Mouse (Mus musculus): Measurements from ENCODE around the gene C2cd5. TPM values are rescaled to one million over a fixed set of nuclear protein-coding genes. Genes with fewer than 3 reads are reported as not detected.
"Not testable (repeated sequence)": the region's sequence is repeated elsewhere in the genome, so short reads cannot be mapped to it uniquely, and the experiment has no call there.

C2cd5 gene
- total RNA-seq (2021), result 10 to 100 TPM; 66.6 to 77.6 TPM
- long read RNA-seq, full-length matches to known transcripts, result 3 of 14 reads
- long read RNA-seq, partial matches to known transcripts, result 4 of 14 reads
- long read RNA-seq, other reads (novel, unspliced or antisense), result 7 of 14 reads

DNA sequence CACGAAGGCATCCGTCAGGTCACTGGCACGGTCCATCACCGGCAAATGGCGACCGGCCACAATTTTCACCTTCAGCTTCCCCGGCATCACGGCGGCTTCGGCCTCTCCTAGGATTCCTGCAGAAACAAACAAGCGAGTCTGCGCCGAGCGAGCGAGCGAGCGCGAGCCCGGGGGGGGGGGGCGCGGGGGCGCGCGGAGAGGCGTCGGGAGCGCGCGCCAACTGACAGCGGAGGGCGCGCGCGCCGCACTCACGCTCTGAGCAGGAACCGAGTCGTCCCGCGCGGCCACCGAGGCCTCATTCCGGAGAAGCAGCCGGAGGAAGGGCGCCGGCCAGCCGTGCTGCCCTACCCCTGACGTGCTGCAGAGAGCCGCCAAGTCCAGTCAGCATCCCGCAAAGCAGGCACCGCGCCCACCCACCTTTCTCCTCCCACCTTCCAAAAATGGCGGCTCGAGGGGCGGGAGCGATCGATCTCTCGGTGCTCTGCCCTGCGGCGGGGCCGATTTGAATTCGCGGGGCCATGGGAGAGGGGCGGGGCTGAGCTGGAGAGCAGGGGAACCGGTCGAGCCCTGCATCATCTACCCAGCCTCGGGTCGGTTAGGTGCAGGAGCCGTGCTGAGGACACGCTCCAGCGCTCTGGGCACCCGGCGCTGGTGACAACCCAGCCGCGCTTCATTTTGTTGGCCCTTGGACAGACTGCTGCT is at the start of gene C2cd5:
C2cd5 (minus strand) TSS at position 461 of the 702 bp plus-strand sequence.
- peak; percentile 98 to 99 for DNase-seq (ENCODE audit: low spot score in 2 of 2)

DNA sequence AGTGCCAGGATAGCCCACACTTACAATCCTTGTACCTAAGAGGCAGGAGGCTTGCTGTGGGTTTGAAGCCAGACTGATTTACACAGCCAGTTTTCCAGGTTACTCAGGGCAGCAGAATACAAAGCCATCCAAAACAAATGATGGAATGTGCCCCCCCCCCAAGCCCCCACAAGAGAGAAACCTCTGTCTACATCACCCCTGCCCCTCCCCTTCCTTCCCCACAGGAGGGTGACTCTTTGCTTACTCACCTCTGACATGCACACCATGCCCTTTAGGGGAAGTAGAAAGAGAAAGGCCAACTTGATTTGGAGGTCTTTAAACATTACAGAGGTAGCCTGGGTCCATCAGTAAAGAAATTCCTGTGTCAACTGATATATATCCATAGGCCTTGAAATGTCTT is 48.9 kb upstream of the C2cd5 start:
- DNase-seq (ENCODE audit: low spot score in 2 of 2), result no peak

DNA sequence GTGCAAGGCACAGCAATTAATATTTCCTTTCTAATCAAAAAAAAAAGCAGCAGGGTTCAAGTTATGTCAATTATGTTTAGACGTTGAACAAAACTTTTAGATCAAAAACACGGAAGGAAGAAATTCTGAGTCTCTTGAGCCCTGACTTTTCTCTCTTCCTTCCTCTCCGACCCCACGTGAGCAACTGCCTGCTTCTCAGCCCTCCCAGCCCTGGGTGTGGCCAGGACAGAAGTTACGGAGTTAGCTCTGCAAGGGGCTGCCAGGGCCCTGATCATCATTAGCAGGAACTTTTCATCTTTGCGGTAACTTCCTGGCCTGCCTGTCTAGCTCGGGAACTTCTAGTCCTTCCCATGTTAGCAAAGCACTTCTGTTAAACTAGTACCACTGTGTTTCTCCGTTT is 46.8 kb upstream of the C2cd5 start:
- no peak for DNase-seq (ENCODE audit: low spot score in 2 of 2)

DNA sequence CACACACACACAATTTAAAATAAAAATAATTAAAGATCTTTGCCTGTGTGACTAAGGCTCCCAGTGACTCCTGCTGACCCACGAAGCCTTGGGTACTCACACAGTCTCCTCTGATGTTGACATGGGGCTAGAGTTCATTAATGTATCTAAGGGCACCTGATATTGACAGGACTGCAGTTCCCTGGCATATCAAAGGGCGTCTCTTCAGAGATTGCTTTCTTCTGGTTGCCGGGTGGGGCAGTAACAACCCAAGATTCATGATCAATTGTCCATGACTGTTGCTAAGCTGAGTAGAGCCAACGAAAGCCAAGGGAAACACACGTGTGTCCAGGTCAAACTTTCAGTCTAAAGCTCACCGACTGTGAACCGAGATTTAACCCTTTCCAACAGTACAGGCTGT is 45.1 kb upstream of the C2cd5 start:
- no peak for DNase-seq (ENCODE audit: low spot score in 2 of 2)

DNA sequence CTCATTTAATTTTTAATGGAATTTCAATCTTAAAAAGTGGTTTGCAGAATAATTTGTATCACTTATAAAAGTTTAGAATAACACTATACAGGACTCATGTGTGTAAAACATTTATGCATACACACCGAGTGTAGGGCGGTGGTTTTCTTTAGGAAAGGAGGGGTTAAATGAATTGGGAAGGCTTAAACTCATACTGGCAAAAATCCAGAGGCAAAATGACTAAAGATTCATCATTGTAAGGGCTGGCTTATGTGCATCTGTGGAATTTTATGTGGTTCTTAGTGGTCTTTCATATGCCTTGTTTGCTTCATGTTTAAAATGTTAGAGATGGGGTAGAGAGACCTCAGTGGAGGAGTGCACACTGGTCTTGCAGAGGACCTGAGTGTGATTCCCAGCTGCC is 44.6 kb upstream of the C2cd5 start:
- no peak for DNase-seq (ENCODE audit: low spot score in 2 of 2)

- DNase-seq (ENCODE audit: low spot score in 2 of 2), result peak; percentile 17 to 18
Measured at GRCm38 (mm10) chr6:143143775-143144273, 43.9 kb upstream of the C2cd5 start.

DNA sequence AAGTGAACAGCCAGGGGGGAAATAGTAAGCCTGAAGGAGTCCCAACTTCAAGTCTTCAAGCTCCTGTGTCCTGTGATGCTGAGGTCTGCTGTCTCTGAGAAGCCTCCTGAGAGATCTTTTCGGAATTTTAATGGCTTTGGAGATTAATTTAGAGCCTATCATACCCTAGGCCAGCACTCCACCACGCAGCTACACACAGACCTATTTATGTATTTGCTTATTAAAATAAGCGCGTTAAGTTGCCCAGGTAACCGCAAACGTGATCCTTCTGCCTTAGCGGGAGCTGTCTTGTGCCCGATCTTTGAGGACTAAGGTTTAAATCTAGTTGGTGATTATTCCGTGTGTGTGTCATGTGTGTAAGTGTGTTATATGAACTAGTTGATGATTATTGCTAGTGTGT is 43.4 kb upstream of the C2cd5 start:
- no peak for DNase-seq (ENCODE audit: low spot score in 2 of 2)

DNA sequence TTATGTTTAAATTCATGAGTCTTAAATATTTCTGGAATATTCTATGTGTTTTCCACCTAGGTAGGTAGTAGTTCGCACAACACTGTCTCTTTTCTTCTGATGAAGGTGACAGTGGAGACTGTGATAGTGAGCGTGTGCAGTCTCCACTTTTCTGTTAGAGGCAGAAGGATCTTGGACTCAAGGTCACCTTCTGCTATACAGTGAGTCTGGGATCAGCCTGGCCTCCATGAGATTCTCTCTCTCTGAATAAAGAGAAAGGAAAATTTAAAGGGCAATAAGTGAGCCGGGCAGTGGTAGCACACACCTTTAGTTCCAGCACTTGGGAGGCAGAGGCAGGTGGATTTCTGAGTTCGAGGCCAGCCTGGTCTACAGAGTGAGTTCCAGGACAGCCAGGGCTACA is 42.9 kb upstream of the C2cd5 start:
- DNase-seq (ENCODE audit: low spot score in 2 of 2), result no peak

- DNase-seq (ENCODE audit: low spot score in 2 of 2), result not testable (repeated sequence)
Measured at GRCm38 (mm10) chr6:143141624-143142592, 42.0 kb upstream of the C2cd5 start.

DNA sequence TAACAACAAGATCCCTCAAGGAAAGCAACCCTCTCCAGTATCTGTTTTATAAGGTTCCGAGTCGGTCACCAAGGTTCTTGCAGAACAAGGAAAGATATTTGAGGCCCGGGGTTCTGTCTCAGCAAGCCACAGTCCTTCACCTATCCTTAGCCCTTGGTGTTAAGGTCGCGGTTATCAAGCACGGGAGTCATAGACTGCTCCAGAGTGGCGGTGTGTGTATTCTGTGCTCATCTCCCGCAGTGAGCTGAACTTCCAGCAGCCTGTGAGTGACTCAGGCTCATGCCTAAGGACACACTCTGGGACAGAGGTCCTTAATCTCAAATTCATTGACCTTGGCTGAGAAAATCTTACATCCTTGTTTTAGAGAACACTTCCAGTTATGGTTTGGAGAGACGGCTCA is 40.9 kb upstream of the C2cd5 start:
- no peak for DNase-seq (ENCODE audit: low spot score in 2 of 2)

- no peak for DNase-seq (ENCODE audit: low spot score in 2 of 2)
Measured at GRCm38 (mm10) chr6:143139417-143139816, 39.5 kb upstream of the C2cd5 start.

GRCm38 (mm10) chr6:143137341-143137740 is 37.4 kb upstream of the C2cd5 start:
- no peak for DNase-seq (ENCODE audit: low spot score in 2 of 2)

GRCm38 (mm10) chr6:143136688-143137087 is 36.7 kb upstream of the C2cd5 start:
- no peak for DNase-seq (ENCODE audit: low spot score in 2 of 2)

GRCm38 (mm10) chr6:143135097-143135496 is 35.2 kb upstream of the C2cd5 start:
- DNase-seq (ENCODE audit: low spot score in 2 of 2), result no peak

GRCm38 (mm10) chr6:143133150-143133549 is 33.2 kb upstream of the C2cd5 start:
- DNase-seq (ENCODE audit: low spot score in 2 of 2), result no peak

DNA sequence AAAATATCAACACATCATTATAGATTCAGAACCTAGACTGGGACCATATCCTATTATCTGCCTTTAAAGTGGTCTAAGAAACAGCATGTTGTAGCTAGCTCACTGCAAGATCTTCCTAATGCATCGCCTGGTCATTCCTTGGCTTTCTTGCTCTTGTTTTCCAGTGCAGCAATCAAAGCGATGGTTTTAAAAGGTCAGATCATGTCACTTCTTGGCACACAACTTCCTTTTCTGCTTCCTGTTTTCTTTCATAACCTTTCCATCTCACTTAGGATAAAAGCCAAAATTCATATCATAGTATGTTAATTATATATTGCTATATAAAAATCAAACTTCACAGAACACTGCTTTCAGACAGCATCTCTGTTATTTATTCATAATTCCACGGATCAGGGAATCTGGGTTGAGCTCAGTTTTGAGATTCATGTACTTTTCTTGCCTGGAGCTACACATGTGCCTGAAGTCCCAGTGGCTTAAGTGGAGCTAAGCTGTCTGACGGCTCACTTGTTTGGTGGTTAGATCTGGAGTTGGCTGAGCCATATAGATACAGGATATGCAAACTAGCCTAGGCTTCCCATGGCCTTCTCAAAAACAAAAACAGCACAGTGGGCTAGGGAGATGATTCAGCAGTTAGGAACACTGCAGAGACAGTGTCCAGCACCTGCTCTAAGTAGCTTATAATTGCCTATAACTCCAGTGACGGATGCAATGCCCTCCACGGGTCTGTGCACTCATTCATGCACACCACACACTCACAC is 32.1 kb upstream of the C2cd5 start:
- DNase-seq (ENCODE audit: low spot score in 2 of 2), result no peak

DNA sequence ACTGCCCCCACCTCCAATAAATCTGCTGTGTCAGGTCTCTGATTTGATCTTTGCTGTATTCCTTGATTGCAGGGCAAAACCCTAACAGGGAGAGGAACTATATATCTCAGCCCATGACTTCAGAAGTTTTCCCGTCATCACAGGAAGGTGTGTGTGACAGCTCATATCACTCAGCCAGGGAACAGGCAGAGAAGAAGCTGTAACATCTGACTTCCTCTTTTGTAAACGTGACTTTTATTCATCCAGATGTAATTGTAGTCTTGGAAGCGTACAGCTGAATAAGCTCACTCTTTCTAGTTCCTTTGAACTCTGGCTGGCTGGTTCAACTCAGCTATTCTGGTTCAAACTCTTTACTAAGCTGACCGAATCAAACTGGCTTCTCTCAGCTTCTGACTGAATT is 30.5 kb upstream of the C2cd5 start:
- DNase-seq (ENCODE audit: low spot score in 2 of 2), result no peak

- no peak for DNase-seq (ENCODE audit: low spot score in 2 of 2)
Measured at GRCm38 (mm10) chr6:143129952-143130351, 30.0 kb upstream of the C2cd5 start.

DNA sequence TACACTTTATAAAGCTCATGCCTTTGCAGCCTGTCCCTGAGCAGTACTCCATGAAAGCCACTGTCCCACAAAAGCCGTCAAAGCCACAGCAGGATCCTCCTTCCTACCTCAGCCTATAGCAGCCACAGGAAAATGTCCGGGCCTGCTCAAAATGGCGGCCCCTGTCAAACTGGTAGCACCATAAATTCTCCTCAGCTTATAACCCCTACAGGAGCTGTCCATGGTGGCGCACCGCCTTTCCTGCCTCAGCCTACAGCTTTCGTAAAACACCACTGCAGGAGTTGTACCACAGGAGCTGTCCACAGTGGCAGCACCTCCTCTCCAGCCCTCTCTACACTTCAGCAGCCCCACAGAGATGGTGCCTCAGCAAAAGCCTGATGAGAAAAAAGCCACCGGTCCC is 29.5 kb upstream of the C2cd5 start:
- DNase-seq (ENCODE audit: low spot score in 2 of 2), result no peak

DNA sequence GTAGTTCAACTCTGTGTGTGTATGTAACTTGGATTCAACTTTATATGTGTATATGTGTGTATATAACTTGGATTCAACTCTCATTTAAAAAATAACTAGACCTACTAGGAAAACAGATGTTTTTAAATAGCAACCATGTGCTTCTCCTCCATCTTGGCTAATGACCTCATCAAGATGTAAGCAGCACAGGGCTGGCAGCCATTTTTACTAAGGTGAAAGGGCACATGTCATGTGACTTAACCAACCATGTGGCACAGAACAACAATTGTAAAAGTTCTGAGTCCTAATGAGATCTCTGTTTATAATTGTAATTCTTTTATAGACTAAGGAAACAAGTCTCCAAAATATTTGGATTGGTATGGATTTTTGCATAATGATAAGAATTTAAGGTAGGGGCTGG is 25.8 kb upstream of the C2cd5 start:
- DNase-seq (ENCODE audit: low spot score in 2 of 2), result no peak

DNA sequence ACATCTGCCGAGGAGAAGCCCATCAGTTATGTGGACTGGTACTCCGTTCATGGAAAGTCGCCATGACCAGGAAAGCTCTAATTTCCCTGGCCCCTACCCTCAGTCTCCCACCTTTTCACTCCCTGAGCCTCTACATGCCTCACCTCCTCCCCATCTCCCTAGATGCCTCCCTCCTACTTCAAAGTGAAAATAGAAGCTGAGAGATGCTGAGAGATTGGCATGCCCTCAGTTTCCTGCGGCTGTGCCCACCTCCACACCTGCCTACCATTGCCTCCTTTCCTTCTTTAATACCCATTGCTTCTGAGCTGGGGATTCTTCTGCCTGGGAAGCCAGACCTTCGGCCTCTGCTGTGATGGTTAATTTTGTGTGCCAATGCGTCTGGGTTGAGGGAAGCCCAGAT is 19.4 kb upstream of the C2cd5 start:
- DNase-seq (ENCODE audit: low spot score in 2 of 2), result no peak

Data from layer of hippocampus, postnatal 10 days (tissue).